Mouse (Mus musculus) large intestine, adult 2 months (tissue): ENCODE results near the gene Copz2. TPM values are rescaled to one million over a fixed set of nuclear protein-coding genes. Genes with fewer than 3 reads are reported as not detected.
A peak's percentile ranks its signal among the peaks of the same experiment; 100 is the strongest.

Experiments
- DNase-seq: peaks from one replicate; pipeline ENCODE4 v3.0.0-alpha.2; 2012; ENCODE audit warnings: low read depth, low spot score
- WGBS: fragments of 180-500 bp; shearing (Covaris S2); methylation state at CpG from one replicate; pipeline ENCODE4 v1.1.7; 2018; 5-methylcytosine and 5-hydroxymethylcytosine counted together
- polyA plus RNA-seq: library from polyadenylated mRNA; depleted of rRNA; stranded (reverse); fragments of >200 nt; gene quantifications from 2 replicates; pipeline ENCODE4 v1.2.3, GENCODE M21; 2012

The Copz2 gene
- polyA plus RNA-seq, 1 experiment: 16.9 TPM

- no peak for DNase-seq
- WGBS: 10% methylated on average over 8 of the region's 8 CpGs
Observed at GRCm38 (mm10) chr11:96860564-96860963, 10.9 kb downstream of the Copz2 start.

- no peak for DNase-seq
- 2% methylated on average over 20 of the region's 20 CpGs for WGBS
Observed at GRCm38 (mm10) chr11:96861446-96861845, 11.8 kb downstream of the Copz2 start.

- DNase-seq: peak; percentile 68
- 1% methylated on average over 31 of the region's 31 CpGs for WGBS
Observed at GRCm38 (mm10) chr11:96861878-96862289, 12.2 kb downstream of the Copz2 start.

GRCm38 (mm10) chr11:96862534-96862933 is 12.9 kb downstream of the Copz2 start:
- WGBS: 79% methylated on average over 12 of the region's 12 CpGs
- no peak for DNase-seq

GRCm38 (mm10) chr11:96863206-96863995 is 13.7 kb downstream of the Copz2 start:
- 23% methylated on average over 26 of the region's 26 CpGs for WGBS
- DNase-seq: no peak

GRCm38 (mm10) chr11:96867149-96867548 is 17.5 kb downstream of the Copz2 start:
- peak; percentile 35 for DNase-seq

GRCm38 (mm10) chr11:96872441-96873379 is 23.0 kb downstream of the Copz2 start:
- 30% methylated on average over 24 of the region's 24 CpGs for WGBS
- DNase-seq: no peak

More at GRCm38 (mm10) chr11:96867149-96867548, 17.5 kb downstream of the Copz2 start:
- 12% methylated on average over 5 of the region's 5 CpGs for WGBS

GRCm38 (mm10) chr11:96873601-96874140 is 24.0 kb downstream of the Copz2 start:
- 69% methylated on average over 11 of the region's 11 CpGs for WGBS
- DNase-seq: no peak

- WGBS: 31% methylated on average over 4 of the region's 4 CpGs
Observed at GRCm38 (mm10) chr11:96875270-96875669, 25.6 kb downstream of the Copz2 start.

GRCm38 (mm10) chr11:96875745-96876144 is 26.1 kb downstream of the Copz2 start:
- DNase-seq: no peak
- WGBS: 1% methylated on average over 35 of the region's 35 CpGs

More at GRCm38 (mm10) chr11:96875270-96875669, 25.6 kb downstream of the Copz2 start:
- no peak for DNase-seq

- no peak for DNase-seq
- WGBS: 29% methylated on average over 13 of the region's 13 CpGs
Observed at GRCm38 (mm10) chr11:96876300-96877040, 26.8 kb downstream of the Copz2 start.

GRCm38 (mm10) chr11:96877071-96877470 is 27.4 kb downstream of the Copz2 start:
- WGBS: 48% methylated on average over 4 of the region's 4 CpGs
- no peak for DNase-seq

- no peak for DNase-seq
- WGBS: 56% methylated on average over 3 of the region's 3 CpGs
Observed at GRCm38 (mm10) chr11:96878715-96879114, 29.0 kb downstream of the Copz2 start.

GRCm38 (mm10) chr11:96879359-96879758 is 29.7 kb downstream of the Copz2 start:
- 48% methylated on average over 7 of the region's 7 CpGs for WGBS
- DNase-seq: no peak

GRCm38 (mm10) chr11:96880296-96880695 is 30.6 kb downstream of the Copz2 start:
- DNase-seq: no peak
- WGBS: 77% methylated on average over 9 of the region's 9 CpGs

GRCm38 (mm10) chr11:96885901-96886340 is 36.3 kb downstream of the Copz2 start:
- DNase-seq: no peak
- WGBS: 62% methylated on average over 5 of the region's 5 CpGs

GRCm38 (mm10) chr11:96886942-96887546 is 37.4 kb downstream of the Copz2 start:
- WGBS: 68% methylated on average over 8 of the region's 8 CpGs
- DNase-seq: no peak

GRCm38 (mm10) chr11:96891784-96892527 is 42.3 kb downstream of the Copz2 start:
- 53% methylated on average over 14 of the region's 14 CpGs for WGBS
- DNase-seq: no peak
